Mouse (Mus musculus): Measurements from ENCODE around the gene Hif3a.
"Not testable (repeated sequence)": the region's sequence is repeated elsewhere in the genome, so short reads cannot be mapped to it uniquely, and the experiment has no call there.

Gene Hif3a

DNA sequence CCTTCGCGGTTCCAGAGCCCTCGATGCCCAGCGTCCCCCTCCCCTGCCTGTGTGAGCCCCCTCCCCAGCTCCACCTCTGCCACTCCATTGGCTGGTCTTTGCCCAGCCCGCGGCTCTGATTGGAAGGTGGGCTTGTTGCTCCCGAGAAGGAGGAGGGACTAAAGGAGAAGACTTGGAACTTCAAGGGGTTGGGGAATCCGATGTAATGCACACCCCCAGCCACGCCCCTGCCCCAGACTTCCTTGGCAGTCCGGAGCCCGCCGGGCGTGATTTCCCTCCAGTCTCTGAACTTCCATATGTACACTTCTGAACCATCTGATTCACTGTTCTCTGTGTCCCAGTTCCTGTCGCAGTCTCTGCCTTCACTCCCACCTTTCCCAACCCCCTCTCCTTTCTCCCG is at the start of gene Hif3a:
Gene Hif3a, minus strand, starts transcription at position 39 of the 400 bp plus-strand sequence.
- DNase-seq (ENCODE audit: low spot score), result peak; percentile 90

GRCm38 (mm10) chr7:17101631-17102030 is 39.4 kb upstream of the Hif3a start:
- DNase-seq (ENCODE audit: low spot score), result not testable (repeated sequence)

- no peak for DNase-seq (ENCODE audit: low spot score)
Observed at GRCm38 (mm10) chr7:17091280-17091679, 29.1 kb upstream of the Hif3a start.

GRCm38 (mm10) chr7:17090058-17090585 is 27.9 kb upstream of the Hif3a start:
- DNase-seq (ENCODE audit: low spot score), result no peak

DNA sequence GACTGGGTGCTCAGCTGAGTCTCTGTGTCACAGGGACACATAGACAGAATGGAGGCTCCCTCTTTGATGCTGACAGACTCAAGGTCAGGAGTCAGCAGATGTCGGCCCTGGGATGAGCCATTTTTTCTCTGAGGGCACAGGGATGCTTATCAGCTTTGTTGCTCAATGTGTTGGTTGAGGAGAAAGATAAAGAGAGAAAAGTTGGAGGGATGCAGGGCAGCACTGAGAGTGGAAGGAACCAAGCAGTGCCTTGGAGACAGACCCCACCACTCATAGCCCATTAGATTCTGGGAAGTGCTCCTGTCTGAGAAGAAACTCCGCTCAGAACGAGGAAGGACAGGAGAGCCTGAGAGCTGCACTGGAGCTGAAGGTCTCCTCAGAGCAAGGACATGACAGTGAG is 25.5 kb upstream of the Hif3a start:
- DNase-seq (ENCODE audit: low spot score), result no peak

DNA sequence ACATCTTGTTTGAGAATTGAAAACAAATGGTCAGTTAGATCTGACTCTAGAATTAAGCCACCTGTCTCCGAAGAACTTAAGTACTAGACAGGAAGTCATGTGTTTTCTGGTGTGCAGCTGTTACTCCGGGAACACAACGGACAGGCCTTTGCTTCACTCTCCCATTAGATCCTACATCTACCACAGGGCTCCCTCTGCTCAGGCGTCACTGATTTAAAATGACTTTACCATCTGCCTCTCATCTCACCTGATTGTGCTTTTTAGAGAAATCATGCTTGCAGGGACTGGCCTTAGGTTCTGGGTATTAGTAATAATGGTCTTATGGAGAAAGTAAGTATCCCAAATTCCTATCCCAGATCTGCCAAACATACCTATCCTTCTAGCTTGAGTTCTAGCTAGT is 20.5 kb upstream of the Hif3a start:
- no peak for DNase-seq (ENCODE audit: low spot score)

DNA sequence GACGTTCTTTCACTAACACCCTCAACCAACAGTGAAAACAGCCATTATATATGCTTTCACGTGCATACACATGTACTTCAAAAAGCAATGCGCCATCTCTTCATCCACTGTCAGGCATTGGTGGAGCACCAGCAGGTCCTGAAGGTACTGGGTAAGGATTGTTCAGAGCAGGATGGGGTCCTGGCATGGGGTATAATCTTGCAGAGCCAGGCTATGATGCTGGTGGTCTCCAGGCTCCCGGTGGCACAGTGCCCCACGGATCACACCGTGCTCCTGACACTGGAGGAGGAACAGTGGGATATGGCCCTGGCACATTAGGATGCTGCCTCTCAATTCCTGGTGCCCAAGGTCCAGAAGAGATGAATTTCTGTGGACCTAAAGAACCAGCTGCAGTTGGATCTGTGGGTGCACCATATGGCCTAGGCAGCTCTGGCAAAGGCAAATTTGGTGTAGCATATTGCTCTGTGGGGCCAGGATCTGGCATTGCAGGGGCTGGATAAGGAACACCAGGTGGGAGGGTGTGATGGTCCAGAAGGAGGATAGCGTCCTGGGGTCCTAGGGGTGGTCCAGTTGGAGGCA is 15.9 kb upstream of the Hif3a start:
- DNase-seq (ENCODE audit: low spot score), result no peak

- DNase-seq (ENCODE audit: low spot score), result no peak
Observed at GRCm38 (mm10) chr7:17076542-17076941, 14.3 kb upstream of the Hif3a start.

GRCm38 (mm10) chr7:17073904-17074615 is 11.8 kb upstream of the Hif3a start, which contains the start of gene Psg16:
Psg16 (plus strand) TSS chr7:17074040.
- no peak for DNase-seq (ENCODE audit: low spot score)

DNA sequence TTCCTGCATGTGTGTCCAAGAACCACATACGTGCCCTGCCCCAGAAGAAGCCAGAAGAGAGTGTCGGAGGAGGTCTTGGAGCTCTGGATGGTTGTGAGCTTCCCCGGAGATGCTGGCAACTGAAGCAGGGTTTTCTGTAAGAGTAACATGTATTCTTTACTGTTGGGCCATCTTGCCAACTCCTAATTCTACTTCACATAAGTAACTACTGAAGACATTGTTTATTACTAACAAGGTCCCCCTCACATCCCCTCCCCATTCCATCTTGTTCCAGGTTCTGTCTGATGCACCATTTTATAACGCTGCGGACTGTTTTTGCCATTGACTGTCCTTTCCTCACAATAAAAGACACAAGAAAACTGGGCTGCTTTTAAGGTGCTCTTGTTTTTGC is 11.3 kb upstream of the Hif3a start:
- DNase-seq (ENCODE audit: low spot score), result no peak

DNA sequence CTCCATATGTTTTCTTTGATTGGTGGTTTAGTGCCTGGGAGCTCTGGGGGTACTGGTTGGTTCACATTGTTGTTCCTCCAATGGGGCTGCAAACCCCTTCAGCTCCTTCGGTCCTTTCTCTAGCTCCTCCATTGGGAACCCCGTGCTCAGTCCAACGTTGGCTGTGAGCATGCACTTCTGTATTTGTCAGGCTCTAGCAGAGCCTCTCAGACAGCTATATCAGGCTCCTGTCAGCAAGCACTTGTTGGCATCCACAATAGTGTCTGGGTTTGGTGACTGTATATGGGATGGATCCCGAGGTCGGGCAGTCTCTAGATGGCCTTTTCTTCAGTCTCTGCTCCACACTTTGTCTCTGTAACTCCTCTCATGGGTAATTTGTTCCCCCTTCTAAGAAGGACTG is 5.4 kb upstream of the Hif3a start:
- not testable (repeated sequence) for DNase-seq (ENCODE audit: low spot score)

DNA sequence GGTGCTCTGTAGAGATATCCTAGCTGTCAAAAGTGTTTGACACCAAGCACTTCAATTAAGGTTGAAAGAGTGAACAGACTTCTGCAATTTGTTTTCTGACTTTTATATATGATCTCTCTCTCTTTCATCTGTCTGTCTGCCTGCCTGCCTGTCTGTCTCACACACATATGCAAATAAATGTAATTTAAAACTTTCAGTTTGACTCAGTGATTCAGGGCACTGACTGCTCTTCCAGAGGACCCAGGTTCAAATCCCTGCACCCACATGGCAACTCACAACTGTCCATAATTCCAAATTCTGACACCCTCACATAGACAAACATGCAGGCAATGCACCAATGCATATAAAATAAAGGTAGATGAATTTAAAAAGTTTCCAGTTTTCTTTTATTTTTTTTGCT is 4.8 kb upstream of the Hif3a start:
- no peak for DNase-seq (ENCODE audit: low spot score)

- DNase-seq (ENCODE audit: low spot score), result peak; percentile 40
Observed at GRCm38 (mm10) chr7:17066412-17066811, 4.2 kb upstream of the Hif3a start.

GRCm38 (mm10) chr7:17065620-17066019 is 3.4 kb upstream of the Hif3a start:
- no peak for DNase-seq (ENCODE audit: low spot score)

GRCm38 (mm10) chr7:17062845-17063244 is 618 bp upstream of the Hif3a start:
- peak; percentile 71 for DNase-seq (ENCODE audit: low spot score)

DNA sequence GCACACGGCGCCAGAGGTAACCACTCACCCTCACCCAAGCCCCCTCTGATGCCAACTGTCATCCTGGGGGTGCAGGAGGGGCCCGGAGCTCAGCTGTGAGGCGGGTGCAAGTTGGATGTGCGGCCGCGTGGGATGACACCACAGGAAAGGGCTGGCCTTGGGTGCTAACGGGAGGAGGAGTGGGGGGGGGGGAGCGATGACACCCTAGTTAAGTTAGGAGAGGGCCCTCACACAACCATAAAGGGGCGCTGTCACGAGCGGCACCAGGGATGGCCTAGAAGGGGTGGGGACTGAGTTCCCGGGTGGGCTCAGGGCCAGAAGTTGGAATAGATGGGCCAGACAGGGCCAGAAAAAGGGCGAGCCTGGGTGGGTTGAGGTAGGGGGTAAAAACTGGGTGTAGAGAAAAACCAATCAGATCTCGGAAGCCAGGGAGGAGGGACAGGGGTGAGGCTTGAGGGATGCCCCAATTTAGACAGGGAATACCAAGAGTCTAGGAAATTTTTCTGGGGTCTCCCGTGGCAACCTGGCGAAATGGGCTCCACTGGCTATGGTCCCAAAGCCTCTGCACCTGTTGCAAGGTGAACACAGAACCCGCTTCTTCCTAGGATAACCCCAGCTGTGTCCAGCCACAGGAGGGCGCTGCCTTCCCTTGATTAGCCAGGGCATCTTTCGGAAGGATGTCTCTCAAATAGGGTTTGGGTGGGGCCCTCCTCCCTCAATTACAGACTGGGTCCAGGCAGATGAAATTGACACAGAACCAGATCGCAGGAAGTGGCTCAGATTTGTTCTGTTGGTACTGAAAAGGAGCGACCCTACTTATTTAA is 1.2 kb downstream of the Hif3a start:
- DNase-seq (ENCODE audit: low spot score), result no peak

DNA sequence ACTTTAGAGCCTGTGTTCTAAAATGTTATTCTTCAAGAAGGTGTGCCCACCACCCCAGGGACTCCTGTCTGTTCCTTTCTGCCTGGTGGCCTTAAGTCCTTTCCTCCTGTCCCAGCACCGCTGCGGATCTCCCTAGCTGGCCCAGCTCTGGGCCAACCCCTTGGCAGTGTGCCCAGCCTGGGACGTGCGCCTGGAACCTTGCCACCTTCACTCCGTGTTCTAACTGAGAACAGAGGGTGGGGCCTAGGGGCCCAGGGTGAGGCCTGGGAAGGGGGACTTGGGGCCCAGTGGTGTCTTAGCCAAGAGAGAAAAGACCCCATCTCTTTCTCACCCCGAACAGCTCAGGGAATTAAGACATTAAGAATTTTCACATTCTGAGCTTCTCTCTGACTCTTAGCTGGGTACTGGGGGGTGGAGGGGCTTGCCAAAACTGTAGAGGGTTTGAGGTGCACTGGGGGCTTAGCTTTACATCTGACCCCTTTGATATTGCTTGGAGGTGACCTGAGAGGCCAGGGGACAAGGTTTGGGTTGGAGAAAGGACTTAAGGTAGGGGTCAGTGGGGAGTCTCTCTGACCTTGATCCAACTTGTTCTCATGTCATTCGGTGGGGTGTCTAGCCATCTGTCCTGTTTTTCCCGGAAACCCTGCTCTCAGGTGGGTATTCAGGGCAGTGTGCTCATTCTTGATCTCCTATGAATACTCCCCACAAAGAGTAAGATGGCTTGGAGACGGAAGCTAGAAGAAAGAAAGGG is 2.0 kb downstream of the Hif3a start:
- DNase-seq (ENCODE audit: low spot score), result no peak

DNA sequence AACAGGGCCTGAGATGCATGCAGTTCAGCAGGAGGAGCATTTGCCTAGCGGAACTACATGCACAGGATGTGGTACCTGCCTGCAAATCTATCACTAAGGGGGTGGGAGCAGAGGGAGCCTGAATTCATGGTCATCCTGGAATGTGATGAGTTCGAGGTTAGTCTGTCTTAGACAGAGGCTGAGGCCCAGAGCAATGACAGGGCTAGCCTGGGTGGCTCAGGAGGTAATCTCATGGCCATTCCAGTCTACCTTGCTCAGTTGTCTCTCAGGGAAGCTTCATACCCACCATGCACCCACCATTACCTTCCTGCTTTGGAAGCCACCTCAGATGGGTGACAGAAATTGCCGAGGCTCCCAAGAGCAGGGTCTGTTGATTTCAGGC is 2.8 kb downstream of the Hif3a start:
- DNase-seq (ENCODE audit: low spot score), result no peak

DNA sequence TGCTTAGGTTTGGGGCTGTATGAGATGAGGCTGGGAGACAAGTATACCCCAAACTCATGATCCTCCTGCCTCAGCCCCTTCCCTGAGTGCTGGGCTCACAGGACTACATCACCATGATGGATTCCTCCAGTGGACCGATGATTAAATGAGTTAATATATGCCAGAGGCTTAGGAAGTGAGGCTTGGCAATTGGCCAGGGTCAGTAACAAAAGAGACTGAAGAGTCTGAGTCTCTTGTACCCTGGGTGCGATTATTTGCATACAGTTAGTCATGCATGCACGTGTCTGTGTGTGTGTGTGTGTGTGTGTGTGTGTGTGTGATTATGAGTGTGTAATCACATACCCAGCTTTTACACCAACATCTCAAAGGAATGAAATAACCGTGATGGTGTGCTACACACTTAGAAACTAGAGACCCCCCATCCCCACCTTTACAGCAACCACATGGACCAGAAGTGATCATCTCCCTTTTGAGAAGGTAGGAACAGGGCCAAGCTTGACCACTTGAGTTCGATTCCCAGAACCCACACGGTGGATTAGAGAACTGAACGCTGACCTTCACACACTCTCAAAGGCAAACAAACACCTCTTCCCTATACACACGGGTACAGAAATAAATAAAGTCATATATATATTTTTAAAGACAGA is 3.3 kb downstream of the Hif3a start:
- peak; percentile 57 for DNase-seq (ENCODE audit: low spot score)

- DNase-seq (ENCODE audit: low spot score), result peak; percentile 82
Observed at GRCm38 (mm10) chr7:17058071-17058689, 4.0 kb downstream of the Hif3a start.
